Mouse (Mus musculus) liver, adult 2 months (tissue): ENCODE measurements at regions not wholly inside any gene's neighbourhood (a gene's known extent, or its start where the extent isn't known, plus 50 kb on each side); places are given as distances from the start of the nearest gene placed in this dataset.

Experiments used
- DNase-seq: peaks from one replicate; pipeline ENCODE4 v3.0.0-alpha.2; 2011; ENCODE audit warnings: low read depth, low spot score; ENCODE audit errors: extremely low read depth
- H3K27ac ChIP-seq: fragments of 200-500 bp; replicated peaks from 2 replicates; pipeline ENCODE4 v1.5.1; 2012; ENCODE audit warnings: low read depth, mild to moderate bottlenecking, control low read depth, inconsistent platforms, low read length; ENCODE audit not compliant: insufficient read depth
- H3K27me3 ChIP-seq: fragments of 200-500 bp; 2 replicates; pipeline ENCODE4 v1.6.1; 2012; ENCODE audit warnings: mild to moderate bottlenecking, moderate library complexity, low read length, inconsistent platforms; ENCODE audit not compliant: control insufficient read depth, insufficient read depth
- H3K36me3 ChIP-seq: fragments of 200-500 bp; 2 replicates; pipeline ENCODE4 v1.6.1; 2012; ENCODE audit warnings: low read length, inconsistent platforms; ENCODE audit not compliant: control insufficient read depth, insufficient read depth
- H3K4me1 ChIP-seq: fragments of 200-500 bp; 2 replicates; pipeline ENCODE4 v1.6.1; 2011; ENCODE audit warnings: low read length; ENCODE audit not compliant: control insufficient read depth, insufficient read depth
- H3K4me3 ChIP-seq: fragments of 200-500 bp; 2 replicates; pipeline ENCODE4 v1.5.1; 2011; ENCODE audit warnings: low read depth, mild to moderate bottlenecking, control low read depth, low read length, moderate library complexity; ENCODE audit not compliant: insufficient read depth
- H3K79me2 ChIP-seq: fragments of 200-500 bp; 2 replicates; pipeline ENCODE4 v1.6.1; 2012; ENCODE audit warnings: inconsistent platforms, mild to moderate bottlenecking, low read length, moderate library complexity; ENCODE audit not compliant: control insufficient read depth, insufficient read depth
- H3K9ac ChIP-seq: fragments of 200-500 bp; 2 replicates; pipeline ENCODE4 v1.6.1; 2012; ENCODE audit warnings: low read depth, mild to moderate bottlenecking, control low read depth, inconsistent platforms, low read length
- CTCF ChIP-seq: fragments of 200-500 bp; IDR thresholded peaks from 2 replicates; pipeline ENCODE4 v1.5.1; 2011; ENCODE audit warnings: low read depth, low read length, control low read depth
- POLR2A ChIP-seq: fragments of 200-500 bp; IDR thresholded peaks from 2 replicates; pipeline ENCODE4 v1.6.1; 2011; ENCODE audit warnings: low read length, control low read depth; ENCODE audit not compliant: insufficient read depth; ENCODE audit errors: extremely low read depth
- WGBS: fragments of 180-500 bp; shearing (Covaris S2); methylation state at CpG from one replicate; pipeline ENCODE4 v1.1.7; 2018; 5-methylcytosine and 5-hydroxymethylcytosine counted together

DNA sequence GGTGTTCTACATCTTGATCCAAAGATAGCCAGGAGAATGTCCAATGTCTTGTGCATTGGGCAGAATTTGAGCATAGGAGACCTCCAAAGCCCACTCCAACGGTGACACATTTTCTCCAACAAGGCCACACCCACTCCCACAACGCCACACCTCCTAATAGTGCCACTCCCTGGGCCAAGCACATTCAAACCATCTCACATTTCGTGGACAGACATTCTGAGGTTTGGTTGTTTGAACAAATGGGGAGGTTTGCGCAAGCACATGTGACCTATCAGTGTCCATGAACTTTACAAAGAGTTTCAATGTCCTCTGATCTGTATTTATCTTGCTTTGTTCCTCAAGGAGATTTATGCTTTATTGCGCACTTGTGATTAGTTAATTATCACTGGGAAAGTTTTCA is 63.5 kb downstream of the Gm11983 start:
- peak; percentile 56 for DNase-seq
- no peak for TF ChIP-seq CTCF
- TF ChIP-seq POLR2A: no peak
- H3K79me2 ChIP-seq: no peaks in the 10 kb centered on the region
- no peaks in the 10 kb centered on the region for H3K27me3 ChIP-seq
- no peak overlapping the region for H3K9ac ChIP-seq
- no peaks in the 10 kb centered on the region for H3K4me1 ChIP-seq
- no peaks in the 10 kb centered on the region for H3K36me3 ChIP-seq
- WGBS: 58% methylated on average over 5 of the region's 5 CpGs
- H3K27ac ChIP-seq: no peak overlapping the region
- H3K4me3 ChIP-seq: no peak overlapping the region

DNA sequence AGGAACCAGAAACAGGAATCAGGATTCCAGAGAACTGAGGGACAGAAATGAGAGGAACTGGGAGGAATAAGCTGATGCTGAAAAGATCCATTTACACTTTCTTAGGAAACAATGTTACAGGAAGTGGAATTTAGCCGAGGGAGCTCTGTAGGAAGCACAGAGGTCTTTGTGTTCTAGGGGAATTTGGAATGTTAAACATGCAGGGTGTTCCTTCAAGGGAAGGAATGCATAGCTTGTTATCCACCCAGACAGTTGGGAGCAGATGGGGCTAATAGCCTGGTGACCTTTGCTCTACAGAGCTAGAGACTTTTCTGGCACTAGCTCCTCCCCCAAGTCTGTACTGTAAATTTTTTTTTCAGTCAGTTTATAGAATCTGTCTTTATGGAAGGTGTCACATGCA is 64.1 kb downstream of the Gm11983 start:
- H3K27me3 ChIP-seq: no peaks in the 10 kb centered on the region
- H3K4me1 ChIP-seq: no peaks in the 10 kb centered on the region
- DNase-seq: no peak
- no peaks in the 10 kb centered on the region for H3K79me2 ChIP-seq
- H3K36me3 ChIP-seq: no peaks in the 10 kb centered on the region
- no peak overlapping the region for H3K27ac ChIP-seq
- no peak for TF ChIP-seq CTCF
- TF ChIP-seq POLR2A: no peak
- no peak overlapping the region for H3K4me3 ChIP-seq
- WGBS: 48% methylated on average over 1 of the region's 1 CpGs
- H3K9ac ChIP-seq: no peak overlapping the region

DNA sequence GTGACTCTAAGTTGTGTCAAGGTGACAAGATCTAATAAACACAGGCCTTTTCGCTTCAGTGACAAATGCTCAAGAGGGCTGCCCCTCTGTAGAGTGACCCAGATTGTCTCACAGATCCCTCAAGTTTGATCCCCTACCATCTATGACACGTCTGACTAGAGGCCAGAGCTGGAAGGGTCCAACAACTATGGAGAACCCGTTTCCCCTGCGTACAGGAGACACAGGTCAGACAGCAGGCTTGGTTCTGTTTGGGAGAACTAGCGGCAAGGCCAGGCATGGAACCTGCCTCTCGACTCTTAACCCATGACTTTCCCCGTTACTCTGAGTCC is 68.1 kb downstream of the Gm11983 start:
- no peak for DNase-seq
- WGBS: 86% methylated on average over 7 of the region's 7 CpGs
- Histone ChIP-seq H3K4me1 (no peaks in the 10 kb centered on the region), H3K27ac (no peak overlapping the region), H3K4me3 (no peak overlapping the region), H3K79me2 (no peaks in the 10 kb centered on the region), H3K27me3 (no peaks in the 10 kb centered on the region), H3K36me3 (no peaks in the 10 kb centered on the region), H3K9ac (no peak overlapping the region)
- TF ChIP-seq CTCF: no peak
- no peak for TF ChIP-seq POLR2A

DNA sequence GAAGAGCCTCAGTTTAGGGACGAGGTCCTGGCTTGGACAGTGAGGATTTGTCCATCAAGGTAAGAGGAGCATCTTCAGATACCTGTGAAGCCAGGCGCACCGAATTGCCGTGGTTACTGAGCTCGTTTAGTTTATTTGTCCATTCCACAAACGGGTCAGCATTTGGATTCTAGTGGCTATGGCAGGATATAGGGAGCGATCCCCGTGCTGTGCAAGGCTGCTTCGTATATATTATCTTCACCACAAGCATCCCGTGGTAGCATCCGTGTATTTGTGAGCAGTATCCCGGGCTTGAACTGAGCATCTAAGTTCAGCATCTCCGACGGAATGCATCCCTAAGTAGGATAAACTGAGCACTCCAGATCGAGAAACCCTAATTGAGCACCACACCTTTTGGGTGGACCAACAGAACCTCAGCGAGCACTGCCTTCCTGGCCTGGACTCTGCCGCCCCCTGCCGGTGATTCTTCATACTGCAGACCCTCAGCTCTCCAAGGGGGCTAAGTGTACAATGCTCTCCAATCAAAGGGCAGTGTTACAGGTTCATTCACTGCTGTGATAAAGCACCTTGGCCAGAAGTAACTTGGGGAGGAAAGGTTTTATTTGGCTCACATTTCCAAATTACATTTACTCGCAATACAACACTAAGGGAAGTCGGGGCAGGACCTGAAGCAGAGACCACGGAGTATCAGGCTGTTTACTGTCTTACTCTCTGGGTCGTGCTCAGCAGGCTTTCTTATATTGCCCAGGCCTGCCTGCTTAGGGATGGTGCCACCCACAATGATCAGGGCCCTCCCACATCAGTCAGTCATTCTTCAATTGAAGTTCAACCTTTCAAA is 68.6 kb downstream of the Gm11983 start:
- H3K27ac ChIP-seq: no peak overlapping the region
- H3K9ac ChIP-seq: no peak overlapping the region

DNA sequence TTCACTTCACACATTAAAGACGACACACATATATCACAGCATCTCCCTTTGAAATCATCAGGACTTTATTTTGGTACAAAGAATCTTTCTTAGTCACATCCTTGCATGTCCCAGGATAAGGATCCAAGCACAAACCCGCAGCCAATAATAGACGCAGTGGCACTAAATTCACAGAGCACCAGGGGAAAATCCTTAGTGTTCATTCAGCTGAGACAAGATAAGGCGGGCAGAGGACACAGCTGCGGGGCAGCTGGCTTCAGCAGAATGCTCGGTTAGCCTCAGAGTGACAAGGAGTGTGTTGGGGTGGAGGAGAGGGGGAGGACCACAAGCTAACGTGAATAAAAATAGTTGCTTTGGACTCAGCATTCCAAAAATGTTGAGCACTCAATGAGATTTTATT is 70.7 kb downstream of the Gm11983 start:
- TF ChIP-seq POLR2A (no peak), CTCF (no peak)
- no peaks in the 10 kb centered on the region for H3K4me1 ChIP-seq
- no peaks in the 10 kb centered on the region for H3K79me2 ChIP-seq
- no peak overlapping the region for H3K9ac ChIP-seq
- H3K27me3 ChIP-seq: no peaks in the 10 kb centered on the region
- no peak for DNase-seq
- no peak overlapping the region for H3K27ac ChIP-seq
- H3K4me3 ChIP-seq: no peak overlapping the region
- 72% methylated on average over 7 of the region's 7 CpGs for WGBS
- no peaks in the 10 kb centered on the region for H3K36me3 ChIP-seq

More for the DNA sequence above, 68.6 kb downstream of the Gm11983 start:
- Histone ChIP-seq H3K79me2 (no peaks in the 10 kb centered on the region), H3K36me3 (no peaks in the 10 kb centered on the region), H3K4me1 (no peaks in the 10 kb centered on the region), H3K4me3 (no peak overlapping the region), H3K27me3 (no peaks in the 10 kb centered on the region)
- no peak for TF ChIP-seq POLR2A
- TF ChIP-seq CTCF: peak; percentile 93
- no peak for DNase-seq
- 55% methylated on average over 22 of the region's 22 CpGs for WGBS

DNA sequence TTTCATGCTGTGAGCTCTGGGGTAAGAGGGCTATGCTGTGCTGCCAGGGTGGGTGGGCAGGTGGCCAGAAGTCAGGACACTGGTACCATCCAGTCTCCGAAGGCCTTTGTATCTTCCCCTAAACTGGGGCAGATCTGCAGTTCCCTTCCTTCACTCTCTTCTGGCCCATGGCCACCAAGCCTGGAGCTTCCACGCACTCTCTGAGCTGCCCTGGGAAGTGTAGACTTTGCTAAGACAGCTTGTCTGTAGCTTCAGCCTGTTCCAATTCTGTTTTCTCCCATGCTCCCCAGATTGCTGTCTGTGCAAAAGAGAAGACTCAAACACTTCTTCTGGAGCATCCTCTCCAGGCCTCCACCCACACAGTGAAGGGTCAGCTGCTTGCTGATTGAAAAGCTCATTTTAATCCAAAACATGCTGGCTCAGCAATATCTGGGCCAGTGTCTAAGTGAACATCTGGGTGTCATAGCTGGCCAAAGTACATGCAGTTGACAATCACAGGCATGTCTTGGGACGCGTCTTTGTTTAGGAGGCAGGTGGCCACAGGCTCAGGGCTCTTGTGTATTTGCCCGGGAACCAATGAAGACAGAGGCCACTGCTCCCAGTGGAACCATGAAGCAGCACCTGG is 72.0 kb downstream of the Gm11983 start:
- no peaks in the 10 kb centered on the region for H3K4me1 ChIP-seq
- H3K79me2 ChIP-seq: no peaks in the 10 kb centered on the region
- no peak overlapping the region for H3K4me3 ChIP-seq
- no peak overlapping the region for H3K27ac ChIP-seq
- DNase-seq: no peak
- H3K27me3 ChIP-seq: no peaks in the 10 kb centered on the region
- 84% methylated on average over 5 of the region's 5 CpGs for WGBS
- no peaks in the 10 kb centered on the region for H3K36me3 ChIP-seq
- TF ChIP-seq POLR2A (no peak), CTCF (no peak)
- H3K9ac ChIP-seq: no peak overlapping the region
